Mouse (Mus musculus) left cerebral cortex, adult 2 months (tissue): ENCODE results near the gene Ttc9b. TPM values are rescaled to one million over a fixed set of nuclear protein-coding genes. Genes with fewer than 3 reads are reported as not detected.

Experiments
- DNase-seq, 2 experiments: peaks; one replicate each; pipeline ENCODE4 v3.0.0; 2021 to 2022; ENCODE audit warnings: low spot score in 2 of 2, mixed read lengths in 1 of 2; ENCODE audit errors: extremely low spot score in 1 of 2
- H3K27ac ChIP-seq: fragments of 200-600 bp; 2 replicates; pipeline ENCODE4 v1.8.1; 2022
- H3K4me3 ChIP-seq: fragments of 200-600 bp; 2 replicates; pipeline ENCODE4 v1.8.1; 2022
- CTCF ChIP-seq: fragments of 200-600 bp; IDR thresholded peaks from 2 replicates; pipeline ENCODE4 v1.8.1; 2022; ENCODE audit warnings: antibody characterized with exemption, mild to moderate bottlenecking, moderate library complexity
- intact Hi-C: fragments of 180-260 bp; cut with DNase I; formaldehyde crosslinking; loops from one replicate; pipeline ENCODE4 v1.15.1; 2025
- long read RNA-seq, 2 experiments: library from polyadenylated mRNA; stranded (forward); transcript quantifications; one replicate each; pipeline ENCODE4 v2.0.0; 2021; ENCODE audit warnings: borderline mapping rate in 2 of 2
- total RNA-seq, 2 experiments: library from RNA; stranded (reverse); gene quantifications; 2 replicates each; pipeline ENCODE4 v1.2.3; 2021

Gene Ttc9b
- 100 to 1,000 TPM in 1 of 2 experiments, 10 to 100 TPM in 1; 99.1 to 101 TPM for total RNA-seq
- long read RNA-seq, experiment 1, transcript Ttc9b-201 (3 exons, 2,052 nt), result major isoform, 147 of 158 reads
- long read RNA-seq, experiment 1, partial matches to known transcripts, result 11 of 158 reads
- long read RNA-seq, experiment 1, other reads (novel, unspliced or antisense), result 0 of 158 reads
- long read RNA-seq, experiment 2, transcript Ttc9b-201 (3 exons, 2,052 nt), result major isoform, 118 of 123 reads
- long read RNA-seq, experiment 2, partial matches to known transcripts, result 1 of 123 reads
- long read RNA-seq, experiment 2, other reads (novel, unspliced or antisense), result 4 of 123 reads

GRCm38 (mm10) chr7:27653681-27654437 is at the start of gene Ttc9b:
Gene Ttc9b, plus strand, starts transcription at chr7:27653915.
- no peak; the same call in none of the 2 replicates for TF ChIP-seq CTCF
- H3K4me3 ChIP-seq, result peak within 1 kb of the TSS; percentile 73
- peak; percentile 82 to 83 for DNase-seq
- intact Hi-C loops, result loop anchor here (2.0 kb wide), 1 partner anchor 51 kb away; no protein-coding TSS in a partner anchor
- peak within 1 kb of the TSS; percentile 96 for H3K27ac ChIP-seq

- Histone ChIP-seq H3K4me3 (no peak overlapping the region), H3K27ac (peak overlapping the region; percentile 87)
- DNase-seq, result no peak
- no peak for TF ChIP-seq CTCF
- intact Hi-C loops, result loop anchor here (5.0 kb wide), 1 partner anchor 82 kb away; the partner anchor contains the start of gene Zfp607b
Measured at GRCm38 (mm10) chr7:27604661-27605348, 48.9 kb upstream of the Ttc9b start.

GRCm38 (mm10) chr7:27605499-27606285 is 48.0 kb upstream of the Ttc9b start:
- no peak for TF ChIP-seq CTCF
- peak; percentile 52 to 77 for DNase-seq
- intact Hi-C loops, result no loop called here
- H3K4me3 ChIP-seq, result peak overlapping the region; percentile 19; the same call in 1 of the 2 replicates
- H3K27ac ChIP-seq, result peak overlapping the region; percentile 87

GRCm38 (mm10) chr7:27606481-27607254 is 47.0 kb upstream of the Ttc9b start:
- no peak for DNase-seq
- TF ChIP-seq CTCF, result no peak
- intact Hi-C loops, result no loop called here
- Histone ChIP-seq H3K4me3 (no peak overlapping the region), H3K27ac (peak overlapping the region; percentile 73)

GRCm38 (mm10) chr7:27607580-27607979 is 46.1 kb upstream of the Ttc9b start:
- peak; percentile 50 to 53 for DNase-seq
- intact Hi-C loops, result no loop called here
- no peak overlapping the region for H3K4me3 ChIP-seq
- H3K27ac ChIP-seq, result peak overlapping the region; percentile 73
- TF ChIP-seq CTCF, result no peak

GRCm38 (mm10) chr7:27608130-27608529 is 45.6 kb upstream of the Ttc9b start:
- DNase-seq, result no peak
- intact Hi-C loops, result no loop called here
- TF ChIP-seq CTCF, result no peak
- H3K4me3 ChIP-seq, result no peak overlapping the region
- H3K27ac ChIP-seq, result peak overlapping the region; percentile 73

- H3K27ac ChIP-seq, result peak overlapping the region; percentile 44
Measured at GRCm38 (mm10) chr7:27609285-27609684, 44.4 kb upstream of the Ttc9b start.

GRCm38 (mm10) chr7:27609688-27610087 is 44.0 kb upstream of the Ttc9b start:
- DNase-seq, result no peak
- TF ChIP-seq CTCF, result no peak
- H3K4me3 ChIP-seq, result no peak overlapping the region
- intact Hi-C loops, result no loop called here
- H3K27ac ChIP-seq, result peak overlapping the region; percentile 44

More at GRCm38 (mm10) chr7:27609285-27609684, 44.4 kb upstream of the Ttc9b start:
- intact Hi-C loops, result no loop called here
- TF ChIP-seq CTCF, result no peak
- no peak overlapping the region for H3K4me3 ChIP-seq
- DNase-seq, result no peak

- H3K27ac ChIP-seq, result no peak overlapping the region
- no peak for TF ChIP-seq CTCF
- DNase-seq, result no peak
- no peak overlapping the region for H3K4me3 ChIP-seq
- intact Hi-C loops, result no loop called here
Measured at GRCm38 (mm10) chr7:27610370-27610769, 43.3 kb upstream of the Ttc9b start.

- 0 out of 2 replicates have a peak overlapping the region, but pooled peaks have one; percentile 37 for H3K27ac ChIP-seq
- intact Hi-C loops, result no loop called here
- H3K4me3 ChIP-seq, result no peak overlapping the region
- no peak for DNase-seq
- no peak for TF ChIP-seq CTCF
Measured at GRCm38 (mm10) chr7:27610871-27611270, 42.8 kb upstream of the Ttc9b start.
